8 mouse cellular contexts compared by ENCODE assay signal in the genomic region with DNA sequence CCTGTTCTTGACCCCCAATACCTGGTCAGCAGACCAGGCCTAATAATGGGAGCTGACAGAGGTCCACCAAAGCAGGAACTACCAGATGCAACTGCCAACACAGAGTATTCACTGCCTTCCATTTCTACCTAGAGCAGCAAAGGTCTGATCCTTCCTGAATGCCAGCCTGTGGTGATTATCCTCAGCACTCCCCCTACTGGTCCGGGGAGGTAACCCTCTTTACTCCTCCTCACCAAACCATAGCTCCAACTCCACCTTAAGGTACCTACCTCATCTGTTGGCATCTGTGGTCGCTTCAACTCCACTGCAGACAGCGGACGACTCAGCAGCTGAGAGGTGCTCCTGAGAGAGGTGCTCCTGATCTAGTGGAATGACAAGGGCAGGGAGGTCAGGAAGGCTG. TPM values are rescaled to one million over a fixed set of nuclear protein-coding genes. Genes with fewer than 3 reads are reported as not detected.
A peak's percentile ranks its signal among the peaks of the same experiment; 100 is the strongest.
DNase-seq lines count a peak whose midpoint lies in the region; ATAC-seq and TF ChIP-seq lines count a peak whose summit lies in the region.

No protein-coding gene starts in this region.

- peaks cover 18% of the 10 kb centered on the region for H3K36me3 ChIP-seq in embryonic facial prominence, embryonic 11.5 days (replicated peaks; ENCODE audit: control insufficient read depth, insufficient read depth, low read depth, low read length)
- H3K36me3 ChIP-seq in liver, postnatal 0 days (replicated peaks; ENCODE audit: insufficient read depth, low read length): peaks cover 60% of the 10 kb centered on the region

- TF ChIP-seq CTCF in liver, postnatal 0 days (IDR thresholded peaks at IDR 0.05; ENCODE audit: low read depth): peak; percentile 82

- TF ChIP-seq EP300 in liver, postnatal 0 days (IDR thresholded peaks at IDR 0.05; ENCODE audit: low read depth): no peak

- H3K4me3 ChIP-seq in embryonic facial prominence, embryonic 11.5 days (ENCODE audit: low read depth, low read length): no peak overlapping the region
- H3K4me3 ChIP-seq in liver, postnatal 0 days (ENCODE audit: low read depth, low read length): no peak overlapping the region

- ATAC-seq in embryonic facial prominence, embryonic 11.5 days (replicated peaks; ENCODE audit: insufficient number of reproducible peaks, low FRiP score, low TSS enrichment, low read depth): peak; percentile 31; the same call in 1 of the 2 replicates
- peak; percentile 56 for ATAC-seq in liver, postnatal 0 days

- peak; percentile 81 for DNase-seq in 416B (ENCODE audit: low read depth)
- peak; percentile 76 for DNase-seq in B cell, adult 2 months
- DNase-seq in adrenal gland, postnatal 14 days: peak; percentile 73
- DNase-seq in embryonic facial prominence, embryonic 11.5 days (ENCODE audit: low spot score): peak; percentile 65
- peak; percentile 79 for DNase-seq in induced T-regulatory cell, adult 2 months (ENCODE audit: low read depth)
- peak; percentile 67 for DNase-seq in liver, postnatal 0 days
- DNase-seq in right cerebral cortex, postnatal 25 days: peak; percentile 25
- no peak for DNase-seq in Muller cell, postnatal 12 days (ENCODE audit: inconsistent ontology term)

- H3K4me2 ChIP-seq in embryonic facial prominence, embryonic 11.5 days (ENCODE audit: low read depth, low read length): no peak overlapping the region
- H3K4me2 ChIP-seq in liver, postnatal 0 days (ENCODE audit: low read depth, low read length): no peak overlapping the region

- no peak overlapping the region for H3K27ac ChIP-seq in embryonic facial prominence, embryonic 11.5 days (replicated peaks; ENCODE audit: low read depth, low read length)
- no peak overlapping the region for H3K27ac ChIP-seq in liver, postnatal 0 days (ENCODE audit: low read depth)

- no peaks in the 10 kb centered on the region for H3K9me3 ChIP-seq in embryonic facial prominence, embryonic 11.5 days (replicated peaks; ENCODE audit: control insufficient read depth, low read length)
- no peaks in the 10 kb centered on the region for H3K9me3 ChIP-seq in liver, postnatal 0 days (ENCODE audit: low read length)

- no peaks in the 10 kb centered on the region for H3K4me1 ChIP-seq in embryonic facial prominence, embryonic 11.5 days (ENCODE audit: control insufficient read depth, insufficient read depth, low read length)
- H3K4me1 ChIP-seq in liver, postnatal 0 days (ENCODE audit: insufficient read depth): peaks cover 11% of the 10 kb centered on the region

- no peak overlapping the region for H3K9ac ChIP-seq in embryonic facial prominence, embryonic 11.5 days (replicated peaks; ENCODE audit: low read length)
- no peak overlapping the region for H3K9ac ChIP-seq in liver, postnatal 0 days (replicated peaks)

- no peaks in the 10 kb centered on the region for H3K27me3 ChIP-seq in embryonic facial prominence, embryonic 11.5 days (ENCODE audit: control insufficient read depth, insufficient read depth, low read length)
- H3K27me3 ChIP-seq in liver, postnatal 0 days (ENCODE audit: insufficient read depth, low read length): no peaks in the 10 kb centered on the region

- 61% methylated on average over 4 of the region's 4 CpGs for WGBS in embryonic facial prominence, embryonic 11.5 days
- WGBS in liver, postnatal 0 days (ENCODE audit: insufficient replicate concordance): 28% methylated on average over 4 of the region's 4 CpGs

RNA-seq across cellular contexts. Expression of gene Atp5g2, which starts 6.7 kb away (rescaled TPM):
- total RNA-seq in adrenal gland, postnatal 14 days (2021): 35.4 and 47.3 TPM in 2 replicates
- polyA plus RNA-seq in embryonic facial prominence, embryonic 11.5 days (2014; fragmentation: Nextera tagmentation; extraction: Ambion mirVana): 60.4 and 79.9 TPM in 2 replicates
- 49.2 and 53.0 TPM in 2 replicates for polyA plus RNA-seq in liver, postnatal 0 days (2015; fragmentation: Nextera tagmentation; extraction: Ambion mirVana)

RNA-seq across cellular contexts. Expression of gene Atf7, which starts 40.2 kb away (rescaled TPM):
- total RNA-seq in adrenal gland, postnatal 14 days (2021): 76.1 and 86.7 TPM in 2 replicates
- 13.7 and 17.4 TPM in 2 replicates for polyA plus RNA-seq in embryonic facial prominence, embryonic 11.5 days (2014; fragmentation: Nextera tagmentation; extraction: Ambion mirVana)
- 7.7 and 8.1 TPM in 2 replicates for polyA plus RNA-seq in liver, postnatal 0 days (2015; fragmentation: Nextera tagmentation; extraction: Ambion mirVana)

RNA-seq across cellular contexts. Expression of gene Gm28047, which starts 40.6 kb away (rescaled TPM):
- total RNA-seq in adrenal gland, postnatal 14 days (2021): 2.8 TPM in 1 of 2 replicates, not detected in the other
- 0.20 and 0.21 TPM in 2 replicates for polyA plus RNA-seq in embryonic facial prominence, embryonic 11.5 days (2014; fragmentation: Nextera tagmentation; extraction: Ambion mirVana)
- not detected in 2 replicates for polyA plus RNA-seq in liver, postnatal 0 days (2015; fragmentation: Nextera tagmentation; extraction: Ambion mirVana)

RNA-seq across cellular contexts. Expression of gene Calcoco1, which starts 56.5 kb away (rescaled TPM):
- 85.8 and 96.7 TPM in 2 replicates for total RNA-seq in adrenal gland, postnatal 14 days (2021)
- polyA plus RNA-seq in embryonic facial prominence, embryonic 11.5 days (2014; fragmentation: Nextera tagmentation; extraction: Ambion mirVana): 32.2 and 34.0 TPM in 2 replicates
- polyA plus RNA-seq in liver, postnatal 0 days (2015; fragmentation: Nextera tagmentation; extraction: Ambion mirVana): 11.1 and 14.0 TPM in 2 replicates
